Comparison of ENCODE assay signal across 8 mouse cellular contexts in the genomic region with DNA sequence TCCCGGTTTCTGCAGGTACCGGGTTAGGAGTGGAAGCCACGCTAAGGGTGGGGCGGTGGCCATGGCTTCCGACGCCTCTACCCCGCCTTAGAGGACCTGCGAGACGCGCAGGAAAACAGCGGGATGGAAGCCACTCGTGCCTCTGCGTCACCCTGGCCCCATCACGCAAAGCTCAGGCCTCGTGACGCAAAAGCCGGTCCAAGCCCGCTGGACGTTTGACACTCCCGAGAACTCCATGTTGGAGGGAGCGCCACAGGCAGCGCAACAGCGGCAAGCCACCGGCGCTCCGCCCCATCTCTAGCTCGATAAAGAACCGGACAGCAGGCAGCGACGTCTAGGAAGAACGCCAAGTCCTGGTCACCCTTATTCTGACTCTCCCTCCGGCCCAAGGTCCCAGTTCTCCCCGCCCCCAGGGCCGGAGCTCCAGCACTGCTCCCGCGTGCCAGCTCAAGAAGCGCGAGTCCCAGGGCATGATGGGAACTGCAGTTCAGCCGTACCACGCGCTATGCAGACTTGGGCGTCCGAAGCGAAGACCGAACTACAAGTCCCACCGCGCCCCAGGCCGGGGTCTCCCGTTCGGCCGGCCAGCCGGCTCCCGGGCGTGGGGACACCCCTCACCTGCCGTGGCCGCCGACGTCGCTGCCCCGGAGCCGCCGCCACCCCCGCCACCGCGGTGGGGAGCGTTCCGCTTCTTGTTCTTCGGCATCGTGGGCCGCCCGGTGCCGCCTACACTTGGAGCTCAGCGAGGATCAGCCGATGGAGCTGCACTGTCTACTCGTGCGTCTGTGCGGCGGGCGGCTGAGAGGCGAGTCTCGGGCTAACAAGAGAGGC. TPM values are rescaled to one million over a fixed set of nuclear protein-coding genes. Genes with fewer than 3 reads are reported as not detected.
DNase-seq lines count a peak whose midpoint lies in the region; ATAC-seq lines count a peak whose summit lies in the region.

No protein-coding gene starts in this region.

- peak overlapping the region; percentile 99 for H3K27ac ChIP-seq in hindbrain, embryonic 16.5 days (ENCODE audit: low read depth, low read length)

- H3K4me3 ChIP-seq in hindbrain, embryonic 16.5 days (ENCODE audit: low read length): peak overlapping the region; percentile 96

- H3K9ac ChIP-seq in hindbrain, embryonic 16.5 days (ENCODE audit: low read depth, low read length): peak overlapping the region; percentile 98

- no peaks in the 10 kb centered on the region for H3K9me3 ChIP-seq in hindbrain, embryonic 16.5 days (ENCODE audit: control insufficient read depth, low read length)

- peaks cover 19% of the 10 kb centered on the region for H3K4me1 ChIP-seq in hindbrain, embryonic 16.5 days (ENCODE audit: control insufficient read depth, insufficient read depth, low read depth, low read length)

- H3K27me3 ChIP-seq in hindbrain, embryonic 16.5 days (replicated peaks; ENCODE audit: control insufficient read depth, insufficient read depth, low read length): no peaks in the 10 kb centered on the region

- H3K4me2 ChIP-seq in hindbrain, embryonic 16.5 days (ENCODE audit: low read length): peak overlapping the region; percentile 70

- WGBS in hindbrain, embryonic 16.5 days: under 1% methylated on average over 81 of the region's 81 CpGs

- DNase-seq in ZHBTc4 (ENCODE audit: low read depth, low spot score): peak; percentile 98
- peak; percentile 83 to 93 for DNase-seq in cerebellum, postnatal 4 days (ENCODE audit: low spot score in 2 of 2)
- peak; percentile 97 for DNase-seq in gastrocnemius, adult 18-20 months (ENCODE audit: low spot score)
- DNase-seq in left cerebral cortex, adult 11 months (ENCODE audit: low spot score): peak; percentile 96
- DNase-seq in lung, postnatal 36 days: peak; percentile 98
- peak; percentile 97 for DNase-seq in retina, embryonic 14.5 days (ENCODE audit: low spot score)
- peak; percentile 90 for DNase-seq in thymus, postnatal 4 days

- no peaks in the 10 kb centered on the region for H3K36me3 ChIP-seq in hindbrain, embryonic 16.5 days (ENCODE audit: control insufficient read depth, insufficient read depth, low read length)

- ATAC-seq in hindbrain, embryonic 16.5 days: peak; percentile 94

RNA-seq across cellular contexts. Expression of a gene that starts 23.2 kb away (rescaled TPM):
- total RNA-seq in gastrocnemius, adult 18-20 months (2021): 10 to 100 TPM; 60.6 to 68.5 TPM
- polyA plus RNA-seq in hindbrain, embryonic 16.5 days (2015; fragmentation: Nextera tagmentation; extraction: Ambion mirVana): 0.16 TPM in 1 of 2 replicates, not detected in the other

RNA-seq across cellular contexts. Expression of a gene that starts 25.8 kb away (rescaled TPM):
- total RNA-seq in gastrocnemius, adult 18-20 months (2021): 100 to 1,000 TPM in 1 of 2 experiments, 10 to 100 TPM in 1; 79.2 to 225 TPM
- polyA plus RNA-seq in hindbrain, embryonic 16.5 days (2015; fragmentation: Nextera tagmentation; extraction: Ambion mirVana): 152 and 156 TPM in 2 replicates

Comparison
In these comparisons a context has a peak if more than half of its experiments do, and no peak if none do; other contexts are left out.
1. Peak in every context shown above with its lines: DNase-seq, ATAC-seq, H3K4me3 ChIP-seq and H3K27ac ChIP-seq.